Mouse (Mus musculus) stomach, adult 2 months (tissue): Measurements from ENCODE around the gene Slc19a3. TPM values are rescaled to one million over a fixed set of nuclear protein-coding genes. Genes with fewer than 3 reads are reported as not detected.

Experiments
- polyA plus RNA-seq: library from polyadenylated mRNA; depleted of rRNA; stranded (reverse); fragments of >200 nt; gene quantifications from 2 replicates; pipeline ENCODE4 v1.2.3, GENCODE M21; 2012; rRNA removed

Gene Slc19a3
- polyA plus RNA-seq = 0.03 and 0.06 TPM in 2 replicates

DNA sequence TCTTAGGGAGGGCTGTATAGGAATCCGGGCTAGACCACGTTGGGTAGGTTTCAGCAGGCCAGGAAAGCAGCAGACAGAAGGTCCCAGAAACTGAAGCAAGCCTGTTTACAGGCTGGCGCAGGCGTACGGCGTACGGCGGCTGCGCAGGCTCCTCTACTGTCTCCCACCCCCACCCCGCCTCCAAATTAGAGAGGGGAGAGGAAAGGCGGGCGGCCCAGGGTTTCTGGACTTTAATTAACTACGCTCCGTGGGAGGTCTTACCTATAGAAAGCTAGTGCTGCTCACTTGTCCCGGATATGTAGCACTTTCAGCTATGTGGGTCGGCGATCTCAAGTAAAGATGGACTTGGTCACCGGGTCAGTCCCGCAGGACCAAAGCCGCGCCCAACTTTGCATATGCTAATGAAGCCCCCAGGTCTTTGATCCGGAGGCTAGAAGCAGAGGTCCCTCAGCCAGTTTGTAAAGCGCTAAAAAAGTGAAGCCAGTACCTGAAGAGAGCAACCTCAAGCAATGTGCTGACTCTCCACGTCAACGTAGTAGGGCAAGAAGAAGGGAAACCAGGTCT, at the start of gene Slc19a3:
Gene Slc19a3, minus strand, starts transcription at position 340 of the 564 bp plus-strand sequence.

DNA sequence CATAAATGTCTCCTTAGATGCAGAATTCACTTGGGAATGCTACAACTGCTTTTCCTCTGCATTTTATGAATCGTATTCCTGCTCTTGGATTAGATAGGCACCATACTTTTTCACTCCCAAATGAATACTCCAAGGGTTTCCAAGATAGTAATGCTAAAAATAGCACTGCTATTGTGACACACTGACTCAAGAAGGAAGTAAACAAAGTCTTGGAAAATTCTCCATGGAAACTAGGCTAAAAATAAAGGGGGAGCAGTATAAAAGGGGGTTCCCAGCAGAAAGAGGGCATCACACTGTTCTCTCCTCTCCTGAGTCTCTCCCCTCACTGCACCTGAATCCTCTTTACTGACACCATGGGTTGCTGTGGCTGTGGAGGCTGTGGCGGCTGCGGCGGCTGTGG, 22.4 kb upstream of the Slc19a3 start, which contains the start of gene Krtap28-13:
Gene Krtap28-13, plus strand, starts transcription at position 288 of the 400 bp plus-strand sequence.

DNA sequence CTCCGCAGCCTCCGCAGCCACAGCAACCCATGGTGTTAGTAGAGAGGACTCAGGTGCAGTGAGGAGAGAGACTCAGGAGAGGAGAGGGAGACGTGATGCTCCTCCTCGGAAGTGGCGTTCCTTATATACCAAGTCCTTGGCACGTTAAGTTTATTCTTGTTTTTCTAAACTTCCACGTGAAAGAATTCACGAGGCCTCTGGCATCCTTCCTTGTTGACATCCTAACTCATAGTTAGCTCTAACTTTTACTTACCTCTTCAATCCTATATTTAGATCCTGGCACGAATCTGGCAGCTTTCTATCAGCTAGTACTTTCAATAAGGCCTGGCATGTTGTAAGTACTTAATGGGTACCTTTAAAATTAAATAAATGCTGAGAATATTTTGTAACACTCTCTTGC, 21.0 kb upstream of the Slc19a3 start, which contains the start of gene A030005K14Rik:
Gene A030005K14Rik, minus strand, starts transcription at position 101 of the 400 bp plus-strand sequence.

DNA sequence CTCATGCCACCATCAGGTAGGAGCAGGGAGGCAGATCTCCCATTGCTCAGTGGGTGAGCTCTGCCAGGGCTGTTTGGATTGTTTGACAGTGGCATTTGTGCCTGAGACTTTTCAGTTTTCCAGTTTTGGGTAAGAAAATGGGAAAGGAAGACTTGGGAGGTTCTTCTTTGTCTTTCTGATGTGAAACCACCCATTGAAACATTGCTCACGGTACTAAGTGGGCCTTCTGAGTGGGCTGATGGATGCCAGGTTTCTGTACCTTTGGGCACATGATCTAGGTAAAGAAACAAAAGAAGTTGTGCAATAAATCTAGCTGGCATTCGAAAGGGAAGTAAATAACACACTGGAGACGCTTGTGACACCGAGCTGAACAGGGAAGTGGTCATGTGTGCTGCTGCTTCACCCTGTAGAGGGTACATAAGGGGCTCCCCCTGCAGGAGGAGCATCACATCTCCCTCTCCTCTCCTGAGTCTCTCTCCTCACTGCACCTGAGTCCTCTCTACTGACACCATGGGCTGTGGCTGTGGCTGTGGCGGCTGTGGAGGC, 6.7 kb upstream of the Slc19a3 start, which contains the start of gene Gm47969:
Gene Gm47969, plus strand, starts transcription at position 51 of the 546 bp plus-strand sequence.

DNA sequence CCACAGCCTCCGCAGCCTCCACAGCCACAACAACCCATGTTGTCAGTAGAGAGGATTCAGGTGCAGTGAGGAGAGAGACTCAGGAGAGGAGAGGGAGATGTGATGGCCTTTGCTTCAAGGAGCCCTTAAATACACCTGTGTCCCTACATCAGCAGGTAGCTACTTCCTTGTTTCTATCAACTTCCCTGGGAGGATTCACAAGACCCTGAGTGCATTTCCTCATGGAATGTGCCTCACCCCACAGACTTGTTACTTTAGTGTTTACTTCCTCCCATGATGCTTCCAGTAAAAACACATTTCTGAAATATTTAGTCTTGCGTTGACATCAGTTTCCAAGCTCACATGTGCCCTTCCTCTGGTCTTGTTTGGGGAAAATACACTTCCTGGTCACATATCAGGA, 4.1 kb upstream of the Slc19a3 start, which contains the start of gene Krtap28-10:
Gene Krtap28-10, minus strand, starts transcription at position 101 of the 400 bp plus-strand sequence.

DNA sequence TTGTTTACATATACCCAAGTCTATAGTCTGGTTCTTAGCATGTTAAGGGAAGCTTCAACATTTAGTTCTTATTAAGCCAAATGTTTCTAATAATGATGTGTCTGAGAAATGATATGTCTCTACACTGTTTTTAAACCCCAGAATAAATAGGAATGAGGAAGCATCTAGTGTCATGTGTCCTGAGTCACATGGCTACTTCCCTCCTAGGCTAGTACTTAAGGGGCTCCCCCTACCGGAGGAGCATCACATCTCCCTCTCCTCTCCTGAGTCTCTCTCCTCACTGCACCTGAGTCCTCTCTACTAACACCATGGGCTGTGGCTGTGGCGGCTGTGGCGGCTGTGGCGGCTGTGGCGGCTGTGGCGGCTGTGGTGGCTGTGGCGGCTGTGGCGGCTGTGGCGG, 37.9 kb downstream of the Slc19a3 start, which contains the start of gene Gm47959:
Gene Gm47959, plus strand, starts transcription at position 243 of the 400 bp plus-strand sequence.

Other genes starting within 250 kb of the Slc19a3 start
- 11.9 and 12.7 TPM in 2 replicates for gene Agfg1, start 199.0 kb downstream of the Slc19a3 start, polyA plus RNA-seq
- 0.21 and 0.22 TPM in 2 replicates for gene A030005L19Rik, start 125.1 kb downstream of the Slc19a3 start, polyA plus RNA-seq
- gene A030014E15Rik, start 113.5 kb downstream of the Slc19a3 start, polyA plus RNA-seq = not detected in 2 replicates
- not detected in 2 replicates for gene Gm6217, start 107.0 kb downstream of the Slc19a3 start, polyA plus RNA-seq
- not detected in 2 replicates for gene A030003K21Rik, start 95.1 kb downstream of the Slc19a3 start, polyA plus RNA-seq
- not detected in 2 replicates for gene Gm7544, start 82.4 kb downstream of the Slc19a3 start, polyA plus RNA-seq
- not detected in 2 replicates for gene Gm47955, start 78.2 kb downstream of the Slc19a3 start, polyA plus RNA-seq
- not detected in 2 replicates for gene Gm47959, start 37.9 kb downstream of the Slc19a3 start, polyA plus RNA-seq
- gene Krtap28-10, start 4.0 kb upstream of the Slc19a3 start, polyA plus RNA-seq = not detected in 2 replicates
- gene Gm47969, start 6.5 kb upstream of the Slc19a3 start, polyA plus RNA-seq = not detected in 2 replicates
- not detected in 2 replicates for gene A030005K14Rik, start 20.9 kb upstream of the Slc19a3 start, polyA plus RNA-seq
- gene Krtap28-13, start 22.5 kb upstream of the Slc19a3 start, polyA plus RNA-seq = not detected in 2 replicates
- 0.11 TPM in 1 of 2 replicates, not detected in the other for gene Ccl20, start 78.3 kb upstream of the Slc19a3 start, polyA plus RNA-seq
- gene Daw1, start 121.3 kb upstream of the Slc19a3 start, polyA plus RNA-seq = 0.06 TPM in 1 of 2 replicates, not detected in the other